Mouse (Mus musculus) megakaryocyte-erythroid progenitor cell, adult 5 weeks (primary cell): ENCODE data around the gene Trmt2a. TPM values are rescaled to one million over a fixed set of nuclear protein-coding genes. Genes with fewer than 3 reads are reported as not detected.

Source experiments
- polyA plus RNA-seq: library from polyadenylated mRNA; stranded (reverse); fragments of >175 nt; gene quantifications from 2 replicates; pipeline ENCODE4 v1.2.3, GENCODE M21; 2012

Gene Trmt2a
- 75.2 and 82.3 TPM in 2 replicates for polyA plus RNA-seq

DNA sequence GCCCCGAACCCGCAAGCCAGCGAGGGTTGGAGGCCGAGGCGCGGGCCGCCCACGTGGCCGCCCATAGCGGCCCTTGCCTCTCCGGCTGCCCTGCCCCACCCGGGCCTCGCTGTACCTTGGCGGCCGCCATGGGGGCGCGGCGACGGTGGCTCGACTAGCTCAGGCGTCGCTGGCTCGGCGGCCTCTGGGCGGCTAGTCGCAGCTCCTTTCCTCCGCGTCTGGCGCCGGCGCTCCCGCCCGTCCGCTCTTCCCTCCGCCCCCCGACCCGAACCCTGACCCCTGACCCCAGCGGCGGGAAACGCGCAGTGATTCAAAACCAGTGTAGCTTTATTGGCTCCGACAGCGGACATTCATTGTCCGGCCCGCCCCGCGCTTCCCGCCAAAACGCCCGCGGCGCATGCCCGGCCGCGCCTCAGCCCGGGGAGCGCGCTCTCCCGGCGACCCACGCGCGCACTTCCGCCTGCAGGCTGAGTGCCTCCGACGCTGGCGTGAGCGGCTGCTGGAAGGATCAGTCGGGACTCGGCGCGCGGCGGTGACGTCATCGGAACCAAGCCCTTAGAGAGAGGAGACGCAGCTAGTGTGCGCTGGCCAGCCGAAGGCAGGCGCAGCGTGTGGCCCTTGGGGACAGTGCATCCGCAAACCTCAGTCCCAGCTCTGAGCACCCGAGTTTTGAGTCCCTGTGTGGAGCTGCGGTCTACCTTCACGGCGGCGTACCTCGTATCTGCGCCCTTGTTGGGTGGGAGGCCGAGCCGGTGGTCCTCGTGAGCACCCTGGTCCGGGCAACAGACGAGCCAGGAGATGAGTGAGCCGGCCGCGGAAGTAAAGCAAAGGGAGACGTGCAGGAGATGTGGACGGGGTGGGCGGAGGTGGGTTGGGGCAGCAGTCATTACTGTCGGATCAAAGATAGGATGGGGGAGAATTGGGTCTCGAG is at the start of gene Trmt2a, which contains the start of gene Ranbp1:
Trmt2a (plus strand) TSS at position 247 of the 931 bp plus-strand sequence.
Ranbp1 (minus strand) TSS at position 300 of the 931 bp plus-strand sequence.

DNA sequence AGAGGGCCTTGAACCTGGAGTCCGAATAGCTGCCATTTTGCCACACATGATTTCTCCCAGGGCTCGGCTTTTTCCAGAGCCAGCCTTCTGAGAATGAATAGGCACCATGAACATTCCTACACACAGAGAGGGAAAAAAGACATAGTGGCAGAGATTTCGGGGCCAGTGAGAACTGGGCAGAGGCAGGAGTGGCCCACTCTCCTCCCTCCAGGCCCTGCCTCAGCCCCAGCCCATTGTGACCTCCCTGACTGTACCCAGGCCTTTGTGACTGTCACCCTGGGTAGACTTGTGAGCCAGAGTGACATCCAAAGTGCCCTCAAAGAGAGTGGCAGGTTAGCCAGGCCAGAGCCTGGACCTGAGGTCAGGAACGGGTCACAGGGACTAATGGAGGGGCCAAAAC is 30.9 kb upstream of the Trmt2a start, which contains the start of gene Ccdc188:
Ccdc188 (plus strand) TSS at position 301 of the 400 bp plus-strand sequence.

DNA sequence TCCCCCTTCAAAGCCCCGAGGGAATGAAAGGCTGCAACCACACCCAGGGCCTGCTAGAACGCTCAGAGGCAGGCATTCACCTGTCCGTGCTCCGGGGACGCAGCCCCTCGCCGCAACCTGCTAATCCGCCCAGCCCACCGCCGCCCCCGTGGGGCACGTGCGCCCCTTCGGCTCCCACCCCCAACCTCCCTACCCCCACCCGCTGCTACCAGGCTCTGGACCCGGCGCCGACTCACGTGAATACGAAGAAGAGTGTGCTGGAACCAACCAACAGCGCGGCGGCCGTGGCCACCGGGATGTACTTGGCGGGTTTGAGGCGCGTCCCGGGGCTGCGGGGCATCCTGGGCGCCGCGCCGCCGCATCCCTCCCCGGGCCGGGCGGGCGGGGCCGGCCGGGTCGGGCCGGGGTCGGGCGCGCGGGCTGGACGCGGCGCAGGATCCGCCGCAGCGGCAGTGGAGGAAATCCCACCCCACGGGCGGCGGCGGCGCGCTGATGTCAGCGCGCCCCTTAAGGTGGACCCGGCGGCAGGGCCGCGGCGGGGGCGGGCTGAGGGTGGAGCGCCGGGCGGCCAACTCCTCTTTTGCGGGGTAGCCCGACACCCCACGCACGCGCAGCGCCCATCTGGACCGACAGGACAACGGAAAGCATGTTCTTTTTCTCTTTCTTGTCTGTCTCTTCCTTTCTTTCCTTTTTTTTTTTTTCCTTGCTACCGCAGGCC is 13.6 kb upstream of the Trmt2a start, which contains the start of gene Zdhhc8:
Zdhhc8 (minus strand) TSS at position 466 of the 718 bp plus-strand sequence.

DNA sequence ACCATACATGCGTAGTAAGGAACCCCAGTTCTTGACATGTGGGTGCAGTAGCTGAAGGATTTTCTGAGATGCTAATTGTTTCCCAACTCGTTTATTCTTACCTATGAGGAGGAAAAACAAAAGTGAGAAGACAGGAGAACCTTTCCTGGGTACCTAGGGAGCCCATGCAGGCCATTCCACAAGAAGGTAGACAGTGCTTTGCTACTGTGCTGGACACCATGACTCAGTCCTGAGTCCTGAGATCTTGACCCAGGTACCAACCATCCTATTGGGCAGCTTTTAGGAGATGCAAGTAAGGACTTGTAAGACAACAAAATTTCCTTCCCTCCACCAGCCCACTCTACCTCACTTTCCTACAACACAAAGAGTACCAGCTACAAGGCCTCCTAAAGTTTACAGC is 9.7 kb downstream of the Trmt2a start, which contains the start of gene Gm49776:
Gm49776 (minus strand) TSS at position 101 of the 400 bp plus-strand sequence.

DNA sequence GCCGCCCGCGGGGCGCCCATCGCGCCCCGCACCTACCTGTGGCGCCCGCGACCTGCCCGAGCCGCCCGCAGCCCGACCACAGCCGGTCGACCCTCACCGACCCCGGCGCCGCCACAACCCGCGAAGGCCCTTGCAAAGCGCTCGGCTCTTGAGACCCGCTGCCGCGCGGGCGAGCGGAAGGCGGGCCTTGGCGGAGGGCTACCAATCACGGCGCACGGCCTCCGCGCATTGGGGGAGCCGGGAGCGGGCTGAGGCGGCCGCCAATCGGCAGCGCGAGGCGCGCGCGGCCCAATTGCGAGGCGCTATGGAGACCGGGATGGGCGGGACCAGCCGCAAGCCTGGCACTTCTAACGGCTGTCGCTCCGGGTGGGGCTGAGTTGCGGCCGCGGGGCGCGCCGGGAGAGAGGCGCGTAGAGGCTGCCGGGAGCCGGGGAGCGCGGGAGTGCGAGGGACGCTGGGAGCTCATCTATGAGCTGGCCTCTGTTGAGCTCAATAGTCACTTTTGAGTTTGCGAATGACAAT is 40.6 kb downstream of the Trmt2a start, which contains the start of gene Dgcr8:
Dgcr8 (minus strand) TSS at position 180 of the 522 bp plus-strand sequence.

Other genes starting within 250 kb of the Trmt2a start
- gene Dgcr6, start 195.8 kb upstream of the Trmt2a start, polyA plus RNA-seq, result 17.2 and 21.6 TPM in 2 replicates
- 32.2 and 38.4 TPM in 2 replicates for gene Prodh, start 158.5 kb upstream of the Trmt2a start, polyA plus RNA-seq
- gene Rtn4r, start 121.0 kb upstream of the Trmt2a start, polyA plus RNA-seq, result 17.9 and 20.1 TPM in 2 replicates
- not detected in 2 replicates for gene Ccdc188, start 30.8 kb upstream of the Trmt2a start, polyA plus RNA-seq
- gene Zdhhc8, start 13.5 kb upstream of the Trmt2a start, polyA plus RNA-seq, result 98.1 and 106 TPM in 2 replicates
- 993 and 1,045 TPM in 2 replicates for gene Ranbp1, start 53 bp downstream of the Trmt2a start, polyA plus RNA-seq
- gene Gm49776, start 9.6 kb downstream of the Trmt2a start, polyA plus RNA-seq, result not detected in 2 replicates
- 5.6 and 7.1 TPM in 2 replicates for gene Dgcr8, start 40.6 kb downstream of the Trmt2a start, polyA plus RNA-seq
- 13.4 and 21.9 TPM in 2 replicates for gene Tango2, start 99.4 kb downstream of the Trmt2a start, polyA plus RNA-seq
- 9.6 and 15.0 TPM in 2 replicates for gene Arvcf, start 99.5 kb downstream of the Trmt2a start, polyA plus RNA-seq
- 16.9 and 21.2 TPM in 2 replicates for gene Txnrd2, start 177.7 kb downstream of the Trmt2a start, polyA plus RNA-seq
- 45.8 and 47.0 TPM in 2 replicates for gene Comt, start 178.2 kb downstream of the Trmt2a start, polyA plus RNA-seq